Mouse (Mus musculus) embryonic fibroblast, embryonic 13.5 days (primary cell): ENCODE results near the gene Slc24a4. TPM values are rescaled to one million over a fixed set of nuclear protein-coding genes. Genes with fewer than 3 reads are reported as not detected.

Source experiments
- H3K27ac ChIP-seq: 2 replicates; pipeline ENCODE4 v1.5.1; 2012; ENCODE audit warnings: low read length, control low read depth, inconsistent platforms; ENCODE audit not compliant: insufficient read depth
- H3K4me1 ChIP-seq: 2 replicates; pipeline ENCODE4 v1.6.1; 2011; ENCODE audit warnings: low read length; ENCODE audit not compliant: control insufficient read depth, insufficient read depth
- H3K4me3 ChIP-seq: 2 replicates; pipeline ENCODE4 v1.5.1; 2011; ENCODE audit warnings: mild to moderate bottlenecking, control low read depth, low read length; ENCODE audit not compliant: insufficient read depth
- CTCF ChIP-seq: IDR thresholded peaks from 2 replicates; pipeline ENCODE4 v1.5.1; 2011; ENCODE audit warnings: mild to moderate bottlenecking, control low read depth, low read length, moderate library complexity, borderline replicate concordance; ENCODE audit not compliant: insufficient read depth
- POLR2A ChIP-seq: IDR thresholded peaks from 2 replicates; pipeline ENCODE4 v1.6.1; 2011; ENCODE audit warnings: low read depth, mild to moderate bottlenecking, control low read depth, low read length, moderate library complexity
- polyA plus RNA-seq: library from polyadenylated mRNA; stranded (reverse); fragments of >200 nt; gene quantifications from 2 replicates; pipeline ENCODE4 v1.2.4, GENCODE M21; 2011; ENCODE audit warnings: low read depth; ENCODE audit not compliant: missing spikeins, insufficient read length

The Slc24a4 gene
- polyA plus RNA-seq, 1 experiment, result not detected

- Histone ChIP-seq H3K27ac (no peak overlapping the region), H3K4me3 (no peak overlapping the region), H3K4me1 (peaks cover 10% of the 10 kb centered on the region; the same call in 1 of the 2 replicates)
- TF ChIP-seq CTCF (no peak), POLR2A (no peak)
Observed at GRCm38 (mm10) chr12:102282126-102282525, 153.6 kb downstream of the Slc24a4 start.

- peak within 1 kb of the TSS; percentile 49 for H3K27ac ChIP-seq
- H3K4me3 ChIP-seq, result peak within 1 kb of the TSS; percentile 76
- H3K4me1 ChIP-seq, result peaks cover 12% of the 10 kb centered on the region; the same call in 1 of the 2 replicates
- TF ChIP-seq POLR2A (peak; percentile 22; the same call in 1 of the 2 replicates), CTCF (no peak)
Observed at GRCm38 (mm10) chr12:102282763-102283482, 154.4 kb downstream of the Slc24a4 start, which contains the start of gene Rin3. Rin3 (plus strand) TSS chr12:102283048.

- no peak for TF ChIP-seq CTCF
- no peak for TF ChIP-seq POLR2A
- Histone ChIP-seq H3K4me3 (peak overlapping the region; percentile 76), H3K27ac (peak overlapping the region; percentile 49), H3K4me1 (peaks cover 12% of the 10 kb centered on the region; the same call in 1 of the 2 replicates)
Observed at GRCm38 (mm10) chr12:102283483-102284266, 155.1 kb downstream of the Slc24a4 start.

GRCm38 (mm10) chr12:102284267-102284610 lies 155.7 kb downstream of the Slc24a4 start:
- Histone ChIP-seq H3K27ac (peak overlapping the region; percentile 70), H3K4me3 (peak overlapping the region; percentile 76), H3K4me1 (peaks cover 12% of the 10 kb centered on the region; the same call in 1 of the 2 replicates)
- no peak for TF ChIP-seq POLR2A
- no peak for TF ChIP-seq CTCF

- TF ChIP-seq CTCF (no peak), POLR2A (no peak)
- Histone ChIP-seq H3K4me1 (peaks cover 12% of the 10 kb centered on the region; the same call in 1 of the 2 replicates), H3K27ac (peak overlapping the region; percentile 70), H3K4me3 (peak overlapping the region; percentile 13; the same call in 1 of the 2 replicates)
Observed at GRCm38 (mm10) chr12:102284618-102285159, 156.2 kb downstream of the Slc24a4 start.

- Histone ChIP-seq H3K4me1 (peaks cover 12% of the 10 kb centered on the region; the same call in 1 of the 2 replicates), H3K27ac (peak overlapping the region; percentile 70), H3K4me3 (no peak overlapping the region)
- TF ChIP-seq CTCF (no peak), POLR2A (no peak)
Observed at GRCm38 (mm10) chr12:102285318-102285717, 156.8 kb downstream of the Slc24a4 start.

- Histone ChIP-seq H3K4me3 (no peak overlapping the region), H3K4me1 (peaks cover 12% of the 10 kb centered on the region; the same call in 1 of the 2 replicates), H3K27ac (peak overlapping the region; percentile 56)
- no peak for TF ChIP-seq CTCF
- TF ChIP-seq POLR2A, result no peak
Observed at GRCm38 (mm10) chr12:102285779-102286178, 157.2 kb downstream of the Slc24a4 start.

- Histone ChIP-seq H3K27ac (peak overlapping the region; percentile 56), H3K4me3 (no peak overlapping the region), H3K4me1 (peaks cover 12% of the 10 kb centered on the region; the same call in 1 of the 2 replicates)
- TF ChIP-seq CTCF, result no peak
- no peak for TF ChIP-seq POLR2A
Observed at GRCm38 (mm10) chr12:102286681-102287414, 158.3 kb downstream of the Slc24a4 start.

- Histone ChIP-seq H3K4me1 (peaks cover 12% of the 10 kb centered on the region; the same call in 1 of the 2 replicates), H3K4me3 (no peak overlapping the region), H3K27ac (no peak overlapping the region)
- TF ChIP-seq POLR2A (no peak), CTCF (no peak)
Observed at GRCm38 (mm10) chr12:102287904-102288602, 159.5 kb downstream of the Slc24a4 start.
